Mouse (Mus musculus): Measurements from ENCODE around the gene Nid1.
"Not testable (repeated sequence)": the region's sequence is repeated elsewhere in the genome, so short reads cannot be mapped to it uniquely, and the experiment has no call there.

The Nid1 gene

DNA sequence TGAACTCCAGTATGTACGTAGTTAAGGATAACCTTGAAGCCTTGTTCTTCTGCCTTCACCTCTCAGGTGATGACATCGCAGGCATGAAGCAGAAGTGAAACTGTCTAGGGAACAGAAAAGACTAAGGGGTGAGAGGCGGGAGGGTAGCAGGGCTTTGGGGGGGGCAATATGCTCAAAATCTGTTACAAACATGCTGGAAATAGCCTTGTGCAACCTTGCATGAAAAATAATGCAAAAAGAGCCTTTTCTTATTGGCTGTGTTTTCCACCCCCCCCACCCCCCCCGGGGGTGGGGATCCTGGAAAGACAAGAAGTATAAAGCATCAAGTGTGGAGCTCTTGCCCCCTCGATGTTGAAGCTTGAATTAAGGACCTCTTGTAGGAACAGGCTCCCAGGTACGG, 16.0 kb downstream of the Nid1 start:
- DNase-seq (ENCODE audit: low spot score) = not testable (repeated sequence)

DNA sequence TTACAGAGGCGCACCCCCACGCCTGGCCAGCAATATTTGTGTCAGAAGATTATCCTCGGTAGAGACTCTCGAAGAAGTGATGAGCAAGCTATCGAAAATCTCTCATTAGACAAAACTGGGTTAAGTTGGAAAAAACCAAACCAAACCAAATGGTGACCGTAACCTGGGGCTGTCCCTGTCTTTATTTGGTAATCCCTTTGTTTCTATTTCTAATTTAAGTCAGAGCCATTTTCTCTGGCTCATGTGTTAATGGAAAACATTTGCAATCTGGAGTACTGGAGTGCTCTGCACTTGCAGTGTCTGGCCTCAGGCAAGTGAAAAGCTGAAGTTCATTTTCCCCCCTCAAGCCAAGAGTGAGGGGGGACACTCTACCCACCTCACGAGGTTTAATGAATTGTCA, 16.9 kb downstream of the Nid1 start:
- not testable (repeated sequence) for DNase-seq (ENCODE audit: low spot score)

DNA sequence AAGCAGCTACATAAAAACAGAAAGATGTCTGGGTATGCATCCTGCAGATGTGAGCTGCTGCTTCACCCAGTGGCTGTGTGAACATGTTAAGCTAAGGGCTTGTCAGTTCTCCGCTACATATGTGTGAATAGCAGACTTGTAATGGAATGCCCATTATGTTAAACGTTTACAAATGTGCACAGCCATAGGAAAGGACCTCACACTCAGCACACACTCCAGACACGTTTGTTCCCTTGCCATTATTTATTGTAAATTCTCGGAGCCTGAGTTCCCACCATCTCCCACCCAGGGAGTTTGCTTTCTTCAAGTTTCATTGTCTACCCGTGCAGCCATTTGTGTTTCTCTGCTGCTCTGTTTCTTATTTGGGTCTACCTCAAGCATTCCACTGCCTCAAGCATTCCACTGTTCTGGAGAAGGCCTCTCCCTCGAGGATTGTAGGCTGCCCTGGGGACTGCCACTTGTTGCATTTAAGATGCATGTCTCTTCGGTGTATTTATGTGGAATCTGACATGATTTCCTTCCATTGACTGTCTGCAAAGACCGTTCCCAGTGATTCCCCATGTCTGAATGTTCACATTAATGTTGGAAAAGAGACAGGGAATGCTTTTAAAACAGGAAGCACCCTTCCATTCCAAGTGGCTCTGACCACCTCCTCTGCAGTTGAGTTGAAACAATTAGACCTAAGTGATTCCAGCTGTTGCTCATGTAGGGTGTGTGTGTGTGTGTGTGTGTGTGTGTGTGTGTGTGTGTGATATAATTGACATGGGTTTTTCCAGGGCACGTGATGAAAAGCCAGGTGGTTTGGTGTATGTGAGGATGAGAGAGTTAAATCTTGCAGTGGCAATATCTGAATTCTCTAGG, 18.5 kb downstream of the Nid1 start:
- DNase-seq (ENCODE audit: low spot score) = not testable (repeated sequence)

- no peak for DNase-seq (ENCODE audit: low spot score)
Observed at GRCm38 (mm10) chr13:13458138-13458737, 20.9 kb downstream of the Nid1 start.

DNA sequence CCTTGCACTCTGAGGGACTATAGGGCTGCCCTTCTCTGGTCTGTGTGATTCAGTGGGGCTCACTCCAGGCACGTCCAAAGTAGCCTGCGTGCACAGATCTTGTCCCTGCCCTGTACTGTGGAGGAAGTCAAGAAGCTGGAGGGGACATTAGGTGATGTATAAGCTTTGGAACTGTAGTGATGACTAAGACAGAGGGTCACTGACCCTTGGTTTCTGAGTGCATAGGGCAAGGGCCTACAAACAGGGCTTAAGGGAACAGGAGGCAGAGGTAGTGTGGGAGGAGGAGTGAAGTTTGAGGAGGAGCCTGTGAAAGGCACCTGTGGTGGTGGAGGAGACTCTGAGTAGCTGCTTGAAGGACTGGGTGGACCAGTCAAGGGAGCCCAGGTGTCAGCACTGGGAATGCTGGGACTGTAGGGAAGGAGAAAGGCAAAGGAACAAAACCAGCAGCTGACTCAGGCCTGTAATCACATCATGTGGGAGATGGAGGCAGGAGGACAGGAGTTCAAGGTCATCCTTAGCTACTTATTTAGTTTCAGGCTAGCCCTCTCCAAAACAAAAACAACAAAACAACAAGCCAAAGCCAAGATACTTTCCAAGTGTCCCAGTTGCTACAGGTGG, 23.3 kb downstream of the Nid1 start:
- no peak for DNase-seq (ENCODE audit: low spot score)

DNA sequence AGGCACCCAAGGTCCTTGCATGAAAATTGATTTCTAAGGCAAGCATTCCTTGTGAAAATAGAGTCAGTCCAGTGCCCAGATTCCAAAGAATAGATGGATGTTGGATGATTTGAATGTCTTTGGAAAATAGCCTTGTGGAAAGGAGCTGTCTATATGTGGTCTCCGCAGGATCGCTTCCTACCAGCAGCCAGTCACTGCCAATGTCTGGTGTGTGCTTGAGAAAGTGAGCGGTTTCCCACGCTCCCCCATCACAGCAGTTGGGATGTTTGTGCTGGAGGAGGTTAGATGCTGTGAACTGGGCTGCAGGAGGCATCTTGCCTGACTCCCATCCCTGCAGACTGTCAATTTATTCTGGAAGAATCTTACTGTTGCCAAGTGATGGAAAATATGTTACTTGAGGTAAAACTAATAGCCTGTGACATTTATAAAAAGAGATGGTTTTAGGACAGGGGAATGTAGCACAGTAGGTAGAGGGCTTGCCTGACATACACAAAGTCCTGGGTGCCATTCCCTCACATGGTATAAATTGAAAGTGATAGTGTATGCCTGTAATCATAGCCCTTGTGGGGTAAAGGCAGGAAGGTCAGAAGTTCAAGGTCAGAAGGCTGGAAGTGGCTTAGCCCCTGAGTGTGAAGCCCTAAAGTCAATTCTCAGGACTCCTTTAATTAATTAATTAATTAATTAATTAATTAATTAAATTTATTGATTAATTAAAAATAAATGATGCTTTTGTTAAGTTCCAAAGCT, 24.3 kb downstream of the Nid1 start:
- DNase-seq (ENCODE audit: low spot score) = no peak

GRCm38 (mm10) chr13:13463949-13464348, 26.6 kb downstream of the Nid1 start:
- DNase-seq (ENCODE audit: low spot score) = no peak

- DNase-seq (ENCODE audit: low spot score) = not testable (repeated sequence)
Observed at GRCm38 (mm10) chr13:13467249-13467648, 29.9 kb downstream of the Nid1 start.

- no peak for DNase-seq (ENCODE audit: low spot score)
Observed at GRCm38 (mm10) chr13:13468513-13468912, 31.2 kb downstream of the Nid1 start.

DNA sequence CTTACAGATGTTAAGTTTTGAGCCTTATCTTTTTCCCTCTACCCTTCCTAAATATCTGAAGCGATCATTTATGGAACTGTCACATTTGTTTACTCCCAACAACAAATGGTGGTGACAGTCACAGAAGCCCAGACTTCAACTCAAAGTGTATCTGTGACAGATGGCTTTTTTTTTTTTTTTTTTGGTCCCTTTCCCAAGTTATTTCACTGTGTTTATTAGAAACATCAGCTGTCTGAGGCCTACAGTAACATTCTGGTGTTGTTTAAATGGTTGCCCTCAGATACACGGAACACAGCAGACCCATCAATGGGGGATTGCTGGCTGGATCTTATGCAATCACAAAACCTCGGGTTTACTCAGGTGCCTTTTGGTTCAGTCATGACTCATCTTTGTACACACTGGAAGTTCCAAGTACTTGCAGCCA, 34.0 kb downstream of the Nid1 start:
- no peak for DNase-seq (ENCODE audit: low spot score)

- not testable (repeated sequence) for DNase-seq (ENCODE audit: low spot score)
Observed at GRCm38 (mm10) chr13:13474464-13474863, 37.1 kb downstream of the Nid1 start.

- no peak for DNase-seq (ENCODE audit: low spot score)
Observed at GRCm38 (mm10) chr13:13474991-13475390, 37.6 kb downstream of the Nid1 start.

DNA sequence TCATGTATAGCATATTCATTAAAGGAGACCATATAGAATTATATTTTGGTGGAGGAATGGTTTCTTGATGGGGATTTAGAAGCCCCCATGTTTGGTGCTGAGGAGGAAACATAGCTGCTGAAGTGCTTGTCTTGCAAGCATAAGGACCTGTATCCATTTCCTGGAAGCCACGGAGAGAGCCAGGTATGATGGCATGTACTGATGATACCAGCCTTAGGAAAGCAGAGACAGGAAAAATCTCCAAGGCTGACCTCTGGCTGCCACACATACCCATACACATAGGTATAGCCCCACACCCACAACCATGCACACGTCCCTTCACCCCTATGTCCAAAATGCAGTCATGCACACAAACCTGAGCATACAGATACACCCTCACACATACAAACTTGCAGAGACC, 39.2 kb downstream of the Nid1 start:
- no peak for DNase-seq (ENCODE audit: low spot score)

DNA sequence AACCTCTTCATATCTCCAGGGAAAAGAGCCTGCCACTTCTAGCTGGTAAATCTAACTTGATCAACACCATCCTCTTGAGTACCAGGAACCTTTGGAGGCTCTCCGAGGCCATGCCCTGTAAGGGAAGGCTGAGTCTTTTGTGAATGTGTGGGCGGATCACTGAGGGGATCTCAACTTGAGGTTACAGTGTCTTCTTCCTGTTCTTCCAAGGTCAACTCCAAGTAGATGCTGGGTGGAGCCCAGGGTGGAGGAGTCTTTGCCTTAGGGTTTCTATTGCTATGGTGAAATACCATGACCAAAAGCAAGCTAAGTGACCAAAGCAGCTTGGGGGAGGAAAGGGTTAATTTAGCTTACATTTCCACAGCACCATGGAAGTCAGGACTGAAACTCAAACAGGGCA, 39.7 kb downstream of the Nid1 start:
- DNase-seq (ENCODE audit: low spot score) = no peak

GRCm38 (mm10) chr13:13479986-13480385, 42.6 kb downstream of the Nid1 start:
- DNase-seq (ENCODE audit: low spot score) = no peak

DNA sequence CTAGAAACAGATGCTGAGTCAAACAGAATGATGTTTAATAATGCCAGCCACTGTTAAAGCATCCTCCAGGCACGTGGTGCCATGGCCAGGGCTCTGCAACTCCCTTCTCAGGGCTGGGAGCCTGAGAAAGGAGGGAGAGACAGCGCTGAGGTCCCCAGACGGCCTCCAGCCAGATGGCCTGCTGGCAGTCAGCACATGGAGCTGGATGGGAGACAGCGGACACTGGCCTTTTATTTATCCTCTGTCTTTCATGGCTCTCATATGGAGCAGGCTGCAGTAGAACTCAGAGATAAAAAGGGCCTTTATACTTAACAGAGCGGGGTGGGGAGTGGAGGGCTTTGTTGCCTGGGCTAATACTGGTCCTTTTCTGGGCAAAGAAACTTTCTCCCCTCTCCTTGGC, 43.7 kb downstream of the Nid1 start:
- DNase-seq (ENCODE audit: low spot score) = no peak

DNA sequence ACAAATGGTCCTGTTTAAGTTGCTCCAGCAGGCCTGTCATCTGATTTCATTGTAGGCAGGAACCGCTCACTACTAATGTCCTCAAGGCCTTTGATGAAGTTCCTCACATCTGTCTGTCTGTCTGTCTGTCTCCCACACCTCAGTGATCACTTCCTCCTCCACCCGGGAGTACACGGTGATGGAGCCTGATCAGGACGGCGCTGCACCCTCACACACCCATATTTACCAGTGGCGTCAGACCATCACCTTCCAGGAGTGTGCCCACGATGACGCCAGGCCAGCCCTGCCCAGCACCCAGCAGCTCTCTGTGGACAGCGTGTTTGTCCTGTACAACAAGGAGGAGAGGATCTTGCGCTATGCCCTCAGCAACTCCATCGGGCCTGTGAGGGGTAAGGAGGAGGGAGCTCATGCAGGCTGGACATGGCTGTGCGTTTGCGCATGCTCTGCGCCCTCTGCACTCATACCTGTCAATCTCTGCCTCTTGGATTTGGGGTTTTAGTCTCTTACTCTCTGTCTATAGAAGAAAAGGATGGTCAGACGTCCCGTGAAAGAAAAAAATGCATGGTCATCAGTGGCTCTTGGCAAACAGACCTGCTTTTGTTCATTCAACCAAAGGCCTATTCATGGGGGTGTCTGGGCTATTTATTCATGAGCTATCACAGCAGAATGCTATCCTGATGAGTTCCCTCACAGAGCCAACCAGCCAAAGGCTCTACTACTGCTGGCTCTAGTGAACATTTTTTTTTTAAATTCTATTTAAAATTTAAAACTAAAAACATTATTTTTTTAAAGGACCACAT, 44.7 kb downstream of the Nid1 start:
- DNase-seq (ENCODE audit: low spot score) = no peak

- DNase-seq (ENCODE audit: low spot score) = no peak
Observed at GRCm38 (mm10) chr13:13484351-13484751, 47.0 kb downstream of the Nid1 start.

DNA sequence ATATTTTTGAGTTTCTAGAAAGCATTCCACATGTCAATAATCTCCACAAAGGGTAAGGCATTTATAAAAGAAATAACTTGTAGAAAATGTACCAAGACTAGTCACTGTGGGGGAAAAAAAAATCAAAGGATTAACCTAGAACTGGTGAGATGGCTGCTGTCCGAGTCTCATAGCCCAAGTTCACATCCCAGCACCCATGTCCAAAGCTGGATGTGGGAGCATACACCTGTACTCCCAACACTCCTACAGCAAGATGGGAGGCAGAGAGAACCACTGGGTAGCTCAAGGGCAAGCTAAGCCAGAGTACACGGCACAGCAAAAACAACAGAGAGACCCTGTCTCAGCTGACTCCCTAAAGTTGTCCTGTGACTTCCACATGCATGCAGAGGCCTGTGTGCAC, 47.5 kb downstream of the Nid1 start:
- no peak for DNase-seq (ENCODE audit: low spot score)

- DNase-seq (ENCODE audit: low spot score) = no peak
Observed at GRCm38 (mm10) chr13:13485682-13486081, 48.3 kb downstream of the Nid1 start.

- no peak for DNase-seq (ENCODE audit: low spot score)
Observed at GRCm38 (mm10) chr13:13487851-13488250, 50.5 kb downstream of the Nid1 start.

DNA sequence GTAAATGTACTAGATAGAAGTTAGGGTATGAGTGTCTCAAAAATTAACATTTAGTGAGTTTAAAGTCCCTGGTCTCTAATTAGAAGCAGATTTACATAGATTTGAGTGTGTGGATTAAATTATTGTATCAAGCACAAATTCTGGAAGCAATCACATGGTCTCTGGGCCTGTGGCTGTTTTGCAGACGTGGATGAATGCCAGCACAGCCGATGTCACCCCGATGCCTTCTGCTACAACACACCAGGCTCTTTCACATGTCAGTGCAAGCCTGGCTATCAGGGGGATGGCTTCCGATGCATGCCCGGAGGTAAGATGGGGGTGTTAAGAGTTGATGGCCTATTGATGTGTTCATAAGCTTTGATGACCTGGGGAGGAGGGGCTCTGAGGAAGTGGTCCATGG, 52.5 kb downstream of the Nid1 start:
- no peak for DNase-seq (ENCODE audit: low spot score)
